Mouse (Mus musculus) CH12.LX (cell line): ENCODE measurements around the gene Fcrlb. TPM values are rescaled to one million over a fixed set of nuclear protein-coding genes. Genes with fewer than 3 reads are reported as not detected.
A peak's percentile ranks its signal among the peaks of the same experiment; 100 is the strongest.

Source experiments
- DNase-seq: peaks from one replicate; pipeline ENCODE4 v3.0.0-alpha.2; 2013; ENCODE audit errors: extremely low read depth
- H3K27ac ChIP-seq: 2 replicates; pipeline ENCODE4 v1.5.1; 2012; ENCODE audit warnings: low read depth, mild to moderate bottlenecking, control low read depth, moderate library complexity; ENCODE audit not compliant: insufficient read depth
- H3K27me3 ChIP-seq: replicated peaks from 2 replicates; pipeline ENCODE3; 2012; ENCODE audit warnings: inconsistent platforms
- H3K36me3 ChIP-seq, 2 experiments: replicated peaks in 1 of 2; 2 replicates each; pipeline versions ENCODE3 to v1.6.1; 2012; ENCODE audit warnings: inconsistent platforms in 1 of 2, low read length in 1 of 2, mild to moderate bottlenecking in 1 of 2, mixed read lengths in 1 of 2, moderate library complexity in 1 of 2; ENCODE audit not compliant: control insufficient read depth in 1 of 2, insufficient read depth in 1 of 2
- H3K4me1 ChIP-seq, 2 experiments: 2 replicates each; pipeline ENCODE4 v1.6.1; 2012; ENCODE audit warnings: inconsistent platforms in 1 of 2, moderate library complexity in 1 of 2; ENCODE audit not compliant: insufficient read depth in 2 of 2, control insufficient read depth in 1 of 2
- H3K4me2 ChIP-seq: 2 replicates; pipeline ENCODE4 v1.6.1; 2012; ENCODE audit warnings: low read depth, mild to moderate bottlenecking, control low read depth; ENCODE audit not compliant: poor library complexity, insufficient read depth, severe bottlenecking
- H3K4me3 ChIP-seq, 3 experiments: fragments of 150-350 bp in 1 of 3; sonication (generic) in 1 of 3; replicated peaks in 1 of 3; 2 replicates each; pipeline versions ENCODE3 to v1.5.1; 2011 to 2012; ENCODE audit warnings: low read depth in 2 of 3, low read length in 2 of 3, mild to moderate bottlenecking in 2 of 3, moderate library complexity in 2 of 3, control low read depth in 1 of 3, improper control_type of control experiment in 1 of 3, inconsistent platforms in 1 of 3, mixed read lengths in 1 of 3; ENCODE audit not compliant: poor library complexity in 1 of 3
- H3K79me2 ChIP-seq: replicated peaks from 2 replicates; pipeline ENCODE4 v1.6.1; 2012; ENCODE audit warnings: mild to moderate bottlenecking, moderate library complexity; ENCODE audit not compliant: control insufficient read depth, poor library complexity, insufficient read depth, severe bottlenecking; ENCODE audit errors: extremely low read depth
- H3K9ac ChIP-seq: 2 replicates; pipeline ENCODE4 v1.6.1; 2012; ENCODE audit warnings: low read depth, mild to moderate bottlenecking, control low read depth, moderate library complexity; ENCODE audit not compliant: insufficient read depth
- H3K9me3 ChIP-seq: replicated peaks from 2 replicates; pipeline ENCODE3; 2012; ENCODE audit warnings: low read length, inconsistent platforms, mixed read lengths
- BHLHE40 ChIP-seq: IDR thresholded peaks from 2 replicates; pipeline ENCODE4 v1.6.1; 2011; ENCODE audit warnings: mild to moderate bottlenecking, low read depth, low read length, improper control_type of control experiment
- CHD1 ChIP-seq: IDR thresholded peaks from 2 replicates; pipeline ENCODE4 v1.6.1; 2012; ENCODE audit warnings: low read depth, low read length, improper control_type of control experiment, inconsistent platforms
- CHD2 ChIP-seq: IDR thresholded peaks from 2 replicates; pipeline ENCODE4 v1.6.1; 2011; ENCODE audit warnings: low read length, improper control_type of control experiment
- CTCF ChIP-seq, 2 experiments: IDR thresholded peaks in 1 of 2; conservative IDR thresholded peaks in 1 of 2; 2 replicates each; pipeline ENCODE4 v1.5.1; 2011 to 2012; ENCODE audit warnings: low read depth in 2 of 2, low read length in 2 of 2, improper control_type of control experiment in 1 of 2, inconsistent platforms in 1 of 2, mild to moderate bottlenecking in 1 of 2, moderate library complexity in 1 of 2
- E2F4 ChIP-seq: IDR thresholded peaks from 2 replicates; pipeline ENCODE4 v1.6.1; 2011; ENCODE audit warnings: low read depth, low read length, improper control_type of control experiment; ENCODE audit not compliant: insufficient replicate concordance
- ELF1 ChIP-seq: IDR thresholded peaks from 2 replicates; pipeline ENCODE4 v1.6.1; 2014; ENCODE audit warnings: low read depth, mild to moderate bottlenecking, inconsistent platforms, low read length, improper control_type of control experiment
- EP300 ChIP-seq: IDR thresholded peaks from 2 replicates; pipeline ENCODE4 v1.6.1; 2011; ENCODE audit warnings: low read length, improper control_type of control experiment
- ETS1 ChIP-seq: conservative IDR thresholded peaks from 2 replicates; pipeline ENCODE4 v1.6.1; 2012; ENCODE audit warnings: low read depth, mild to moderate bottlenecking, inconsistent platforms, low read length, improper control_type of control experiment, moderate library complexity
- GABPA ChIP-seq: IDR thresholded peaks from 2 replicates; pipeline ENCODE4 v1.6.1; 2012; ENCODE audit warnings: low read depth, low read length, improper control_type of control experiment, inconsistent platforms; ENCODE audit not compliant: insufficient replicate concordance
- HCFC1 ChIP-seq: IDR thresholded peaks from 2 replicates; pipeline ENCODE4 v1.6.1; 2012; ENCODE audit warnings: low read depth, mild to moderate bottlenecking, inconsistent platforms, low read length, improper control_type of control experiment
- IRF4 ChIP-seq: IDR thresholded peaks from 2 replicates; pipeline ENCODE4 v1.6.1; 2014; ENCODE audit warnings: low read depth, mild to moderate bottlenecking, inconsistent platforms, low read length, improper control_type of control experiment
- JUN ChIP-seq: IDR thresholded peaks from 2 replicates; pipeline ENCODE4 v1.6.1; 2011; ENCODE audit warnings: low read depth, mild to moderate bottlenecking, low read length, improper control_type of control experiment, moderate library complexity; ENCODE audit not compliant: insufficient read depth
- JUND ChIP-seq: conservative IDR thresholded peaks from 2 replicates; pipeline ENCODE4 v1.6.1; 2011; ENCODE audit warnings: low read depth, low read length, improper control_type of control experiment
- KAT2A ChIP-seq: IDR thresholded peaks from 2 replicates; pipeline ENCODE4 v1.6.1; 2012; ENCODE audit warnings: low read length, improper control_type of control experiment, inconsistent platforms; ENCODE audit not compliant: insufficient replicate concordance
- MAFK ChIP-seq: IDR thresholded peaks from 2 replicates; pipeline ENCODE4 v1.6.1; 2011; ENCODE audit warnings: low read length, improper control_type of control experiment; ENCODE audit not compliant: insufficient replicate concordance
- MAX ChIP-seq: IDR thresholded peaks from 2 replicates; pipeline ENCODE4 v1.6.1; 2011; ENCODE audit warnings: low read length, improper control_type of control experiment
- MAZ ChIP-seq: IDR thresholded peaks from 2 replicates; pipeline ENCODE4 v1.6.1; 2012; ENCODE audit warnings: low read depth, mild to moderate bottlenecking, inconsistent platforms, low read length, improper control_type of control experiment, moderate library complexity
- MEF2A ChIP-seq: IDR thresholded peaks from 2 replicates; pipeline ENCODE4 v1.6.1; 2014; ENCODE audit warnings: low read depth, mild to moderate bottlenecking, inconsistent platforms, low read length, improper control_type of control experiment, borderline replicate concordance
- MXI1 ChIP-seq: IDR thresholded peaks from 2 replicates; pipeline ENCODE4 v1.6.1; 2011; ENCODE audit warnings: mild to moderate bottlenecking, low read depth, low read length, improper control_type of control experiment
- MYC ChIP-seq: IDR thresholded peaks from 2 replicates; pipeline ENCODE4 v1.6.1; 2011; ENCODE audit warnings: low read depth, mild to moderate bottlenecking, improper control_type of control experiment, low read length
- NELFE ChIP-seq: IDR thresholded peaks from 2 replicates; pipeline ENCODE4 v1.6.1; 2011; ENCODE audit warnings: low read depth, low read length, improper control_type of control experiment
- NRF1 ChIP-seq: IDR thresholded peaks from 2 replicates; pipeline ENCODE4 v1.6.1; 2014; ENCODE audit warnings: low read depth, mild to moderate bottlenecking, inconsistent platforms, low read length, improper control_type of control experiment, moderate library complexity
- PAX5 ChIP-seq: IDR thresholded peaks from 2 replicates; pipeline ENCODE4 v1.6.1; 2012; ENCODE audit warnings: low read length, inconsistent platforms, mixed read lengths
- POLR2A ChIP-seq: IDR thresholded peaks from 2 replicates; pipeline ENCODE4 v1.6.1; 2011; ENCODE audit warnings: low read depth, mild to moderate bottlenecking, improper control_type of control experiment, low read length
- POLR2AphosphoS2 ChIP-seq: IDR thresholded peaks from 2 replicates; pipeline ENCODE4 v1.6.1; 2011; ENCODE audit warnings: low read depth, low read length, improper control_type of control experiment
- RAD21 ChIP-seq: IDR thresholded peaks from 2 replicates; pipeline ENCODE4 v1.6.1; 2011; ENCODE audit warnings: low read depth, mild to moderate bottlenecking, low read length, improper control_type of control experiment, moderate library complexity
- RCOR1 ChIP-seq: conservative IDR thresholded peaks from 2 replicates; pipeline ENCODE4 v1.6.1; 2012; ENCODE audit warnings: low read depth, mild to moderate bottlenecking, inconsistent platforms, low read length, improper control_type of control experiment
- SIN3A ChIP-seq: IDR thresholded peaks from 2 replicates; pipeline ENCODE4 v1.6.1; 2012; ENCODE audit warnings: low read length, improper control_type of control experiment, inconsistent platforms
- SMC3 ChIP-seq: IDR thresholded peaks from 2 replicates; pipeline ENCODE4 v1.6.1; 2011; ENCODE audit warnings: low read depth, low read length, improper control_type of control experiment
- TBP ChIP-seq: conservative IDR thresholded peaks from 2 replicates; pipeline ENCODE4 v1.6.1; 2011; ENCODE audit warnings: low read depth, low read length, improper control_type of control experiment
- TCF12 ChIP-seq: IDR thresholded peaks from 2 replicates; pipeline ENCODE4 v1.6.1; 2014; ENCODE audit warnings: low read depth, mild to moderate bottlenecking, inconsistent platforms, low read length, improper control_type of control experiment
- UBTF ChIP-seq: IDR thresholded peaks from 2 replicates; pipeline ENCODE4 v1.6.1; 2012; ENCODE audit warnings: low read depth, mild to moderate bottlenecking, inconsistent platforms, low read length, improper control_type of control experiment, moderate library complexity
- USF1 ChIP-seq: IDR thresholded peaks from 2 replicates; pipeline ENCODE4 v1.6.1; 2014; ENCODE audit warnings: low read depth, mild to moderate bottlenecking, inconsistent platforms, low read length, improper control_type of control experiment
- USF2 ChIP-seq: conservative IDR thresholded peaks from 2 replicates; pipeline ENCODE4 v1.6.1; 2011; ENCODE audit warnings: low read depth, low read length, improper control_type of control experiment
- ZC3H11A ChIP-seq: IDR thresholded peaks from 2 replicates; pipeline ENCODE4 v1.6.1; 2012; ENCODE audit warnings: low read depth, mild to moderate bottlenecking, inconsistent platforms, low read length, improper control_type of control experiment
- ZKSCAN1 ChIP-seq: IDR thresholded peaks from 2 replicates; pipeline ENCODE4 v1.6.1; 2012; ENCODE audit warnings: low read depth, inconsistent platforms, low read length, improper control_type of control experiment, borderline replicate concordance
- ZMIZ1 ChIP-seq: IDR thresholded peaks from 2 replicates; pipeline ENCODE4 v1.6.1; 2012; ENCODE audit warnings: low read depth, mild to moderate bottlenecking, inconsistent platforms, low read length, improper control_type of control experiment
- ZNF384 ChIP-seq: IDR thresholded peaks from 2 replicates; pipeline ENCODE4 v1.6.1; 2012; ENCODE audit warnings: low read depth, low read length, improper control_type of control experiment, inconsistent platforms
- dilution Hi-C: fragments of 300-500 bp; cut with MboI; formaldehyde crosslinking; loops from 2 replicates; pipeline ENCODE4 v1.14.3; 2020; ENCODE audit warnings: low sequenced_read_pairs; ENCODE audit not compliant: extremely low pct_unique_long_range_greater_than_20kb, extremely low pct_ligation_motif_present
- in situ Hi-C: fragments of 300-500 bp; cut with MboI; formaldehyde crosslinking; loops from 3 replicates; pipeline ENCODE4 v1.14.3; 2019; ENCODE audit warnings: low sequenced_read_pairs, low pct_ligation_motif_present, low pct_unique_long_range_greater_than_20kb, mixed read lengths
- polyA plus RNA-seq: library from polyadenylated mRNA; unstranded; fragments of >175 nt; gene quantifications from 2 replicates; pipeline ENCODE4 v1.2.1, GENCODE M21; 2012; ENCODE audit warnings: low read depth; ENCODE audit not compliant: insufficient read length
- total RNA-seq, 2 experiments: library from RNA; depleted of rRNA; stranded (reverse); fragments of 300-350 nt in 1 of 2; fragments of >200 nt in 1 of 2; gene quantifications; 2 replicates each; pipeline ENCODE4 v1.2.3; 2012 to 2014

Fcrlb gene
- total and polyA plus RNA-seq, 3 experiments, result not detected

DNA sequence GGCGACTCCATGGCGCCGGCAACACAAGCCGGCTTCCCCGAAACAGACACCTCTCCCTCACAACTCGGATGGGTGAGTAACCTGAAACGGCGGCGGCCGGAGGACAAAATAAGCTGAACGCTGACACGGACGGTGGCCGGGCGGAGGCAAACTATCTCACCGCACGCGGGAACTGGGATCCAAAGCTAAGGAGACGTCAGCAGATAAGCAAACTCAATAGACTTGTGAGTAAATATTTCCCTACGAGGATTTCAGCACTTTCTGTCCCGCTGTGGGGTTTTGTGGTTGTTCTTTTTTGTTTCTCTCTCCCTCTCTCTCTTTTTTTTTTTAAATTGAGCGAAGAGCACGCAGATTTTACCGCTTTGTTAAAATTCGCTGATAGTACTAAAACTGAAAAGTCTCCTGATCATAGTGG, 45.0 kb downstream of the Fcrlb start, which contains the start of gene Atf6:
Gene Atf6, minus strand, starts transcription at position 81 of the 415 bp plus-strand sequence.
- dilution Hi-C loops, result no loop called here
- H3K27me3 ChIP-seq, result no peaks in the 10 kb centered on the region
- H3K36me3 ChIP-seq, result peaks cover 10 to 27% of the 10 kb centered on the region in 2 experiments
- H3K4me1 ChIP-seq, result peaks cover 9 to 32% of the 10 kb centered on the region in 2 experiments
- peaks cover 53% of the 10 kb centered on the region for H3K79me2 ChIP-seq
- DNase-seq, result peak; percentile 94
- peak within 1 kb of the TSS; percentile 39 for H3K4me2 ChIP-seq
- H3K9me3 ChIP-seq, result no peaks in the 10 kb centered on the region
- peak within 1 kb of the TSS; percentile 51 to 98 (median 89) for H3K4me3 ChIP-seq
- peak within 1 kb of the TSS; percentile 88 for H3K27ac ChIP-seq
- in situ Hi-C loops, result no loop called here
- H3K9ac ChIP-seq, result peak within 1 kb of the TSS; percentile 99
- TF ChIP-seq USF1, result no peak
- TF ChIP-seq MXI1, result peak; percentile 88
- no peak for TF ChIP-seq ZKSCAN1
- TF ChIP-seq PAX5, result no peak
- peak; percentile 91 for TF ChIP-seq MAX
- TF ChIP-seq MAFK, result peak; percentile 80
- TF ChIP-seq NELFE, result peak; percentile 88
- peak; percentile 79; the same call in 1 of the 2 replicates for TF ChIP-seq TBP
- TF ChIP-seq USF2, result no peak
- peak; percentile 80; the same call in 1 of the 2 replicates for TF ChIP-seq UBTF
- no peak for TF ChIP-seq ZC3H11A
- TF ChIP-seq EP300, result peak; percentile 52; the same call in 1 of the 2 replicates
- peak; percentile 81; the same call in 1 of the 2 replicates for TF ChIP-seq MEF2A
- TF ChIP-seq SMC3, result no peak
- TF ChIP-seq ELF1, result peak; percentile 81
- TF ChIP-seq HCFC1, result peak; percentile 88
- TF ChIP-seq BHLHE40, result peak; percentile 73
- peak; percentile 89 for TF ChIP-seq MYC
- TF ChIP-seq ZMIZ1, result peak; percentile 87; the same call in 1 of the 2 replicates
- TF ChIP-seq GABPA, result no peak; the same call in 1 of the 2 replicates
- peak; percentile 50 for TF ChIP-seq NRF1
- peak; percentile 78 for TF ChIP-seq ZNF384
- TF ChIP-seq RCOR1, result peak; percentile 75; the same call in 1 of the 2 replicates
- TF ChIP-seq CTCF (conservative IDR thresholded peaks at IDR 0.05 in 1 of 2, IDR thresholded peaks at IDR 0.05 in 1 of 2; ENCODE audit: low read depth in 2 of 2, low read length in 2 of 2), result no peak
- TF ChIP-seq JUND, result peak; percentile 77
- peak; percentile 86; the same call in 1 of the 2 replicates for TF ChIP-seq E2F4
- TF ChIP-seq RAD21, result no peak
- peak; percentile 73 for TF ChIP-seq ETS1
- TF ChIP-seq SIN3A, result peak; percentile 98
- peak; percentile 67; the same call in 1 of the 2 replicates for TF ChIP-seq POLR2AphosphoS2
- peak; percentile 91 for TF ChIP-seq TCF12
- peak; percentile 58; the same call in 1 of the 2 replicates for TF ChIP-seq MAZ
- peak; percentile 96; the same call in 1 of the 2 replicates for TF ChIP-seq CHD1
- TF ChIP-seq CHD2, result peak; percentile 78
- peak; percentile 86; the same call in 1 of the 2 replicates for TF ChIP-seq KAT2A
- TF ChIP-seq IRF4, result peak; percentile 91
- peak; percentile 91 for TF ChIP-seq POLR2A
- TF ChIP-seq JUN, result peak; percentile 50; the same call in 1 of the 2 replicates
